Mouse (Mus musculus) intestine, postnatal 0 days (tissue): ENCODE measurements around the gene Tspan2. TPM values are rescaled to one million over a fixed set of nuclear protein-coding genes. Genes with fewer than 3 reads are reported as not detected.
A peak's percentile ranks its signal among the peaks of the same experiment; 100 is the strongest.

Experiments
- ATAC-seq: fragments of 200-750 bp; cut with Nextera tagmentation; 2 replicates; pipeline ENCODE4 v1.8.0; 2017; ENCODE audit warnings: mild to moderate bottlenecking, moderate TSS enrichment, moderate library complexity
- H3K27ac ChIP-seq: fragments of 300-500 bp; sonication (generic); 2 replicates; pipeline ENCODE4 v1.5.1; 2014; ENCODE audit warnings: mild to moderate bottlenecking, low read depth, low read length, moderate library complexity
- H3K27me3 ChIP-seq: fragments of 300-500 bp; sonication (generic); replicated peaks from 2 replicates; pipeline ENCODE4 v1.6.1; 2014; ENCODE audit warnings: low read length, mixed read lengths; ENCODE audit not compliant: control insufficient read depth, insufficient read depth
- H3K36me3 ChIP-seq: fragments of 300-500 bp; sonication (generic); 2 replicates; pipeline ENCODE4 v1.6.1; 2014; ENCODE audit warnings: mild to moderate bottlenecking, moderate library complexity; ENCODE audit not compliant: control insufficient read depth, insufficient read depth
- H3K4me1 ChIP-seq: fragments of 300-500 bp; sonication (generic); replicated peaks from 2 replicates; pipeline ENCODE4 v1.6.1; 2014; ENCODE audit warnings: antibody characterized with exemption, low read length, mixed read lengths; ENCODE audit not compliant: control insufficient read depth, insufficient read depth
- H3K4me2 ChIP-seq: fragments of 300-500 bp; sonication (generic); replicated peaks from 2 replicates; pipeline ENCODE4 v1.6.1; 2014; ENCODE audit warnings: low read depth, mild to moderate bottlenecking, moderate library complexity
- H3K4me3 ChIP-seq: fragments of 300-500 bp; sonication (generic); 2 replicates; pipeline ENCODE4 v1.5.1; 2014; ENCODE audit warnings: low read depth, low read length
- H3K9ac ChIP-seq: fragments of 300-500 bp; sonication (generic); 2 replicates; pipeline ENCODE4 v1.6.1; 2014; ENCODE audit warnings: mild to moderate bottlenecking, low read depth, low read length
- H3K9me3 ChIP-seq: fragments of 300-500 bp; sonication (generic); 2 replicates; pipeline ENCODE4 v1.6.1; 2016; ENCODE audit warnings: mixed run types; ENCODE audit not compliant: control insufficient read depth
- CTCF ChIP-seq: sonication (generic); IDR thresholded peaks from 2 replicates; pipeline ENCODE4 v1.5.1; 2016; ENCODE audit warnings: low read depth, mild to moderate bottlenecking, control low read depth, antibody characterized with exemption, moderate library complexity
- WGBS: fragments of 180-500 bp; shearing (Covaris S2); extraction: QIAGEN DNeasy Blood & Tissue Kit; methylation state at CpG from one replicate; pipeline ENCODE4 v1.1.7; 2014; 5-methylcytosine and 5-hydroxymethylcytosine counted together
- polyA plus RNA-seq: library from polyadenylated mRNA; unstranded; fragments of >200 nt; fragmentation: Nextera tagmentation; extraction: Ambion mirVana; gene quantifications from 2 replicates; pipeline ENCODE4 v1.2.1, GENCODE M21; 2015

Gene Tspan2
- polyA plus RNA-seq, 1 experiment from 2014 or later = 12.6 TPM

GRCm38 (mm10) chr3:102752457-102752856 lies 18.1 kb downstream of the Tspan2 start:
- no peak overlapping the region for H3K9ac ChIP-seq
- H3K9me3 ChIP-seq = no peaks in the 10 kb centered on the region
- WGBS = 59% methylated on average over 5 of the region's 5 CpGs
- peaks cover 4% of the 10 kb centered on the region; the same call in 1 of the 2 replicates for H3K4me1 ChIP-seq
- no peak overlapping the region for H3K4me3 ChIP-seq
- H3K27me3 ChIP-seq = no peaks in the 10 kb centered on the region
- H3K4me2 ChIP-seq = no peak overlapping the region
- TF ChIP-seq CTCF = 0 out of 2 replicates have a peak, but pooled peaks have one; percentile 12
- ATAC-seq = no peak
- H3K27ac ChIP-seq = no peak overlapping the region
- H3K36me3 ChIP-seq = 0 out of 2 replicates have a peak, but pooled peaks cover 13% of the 10 kb centered on the region

GRCm38 (mm10) chr3:102755801-102756200 lies 21.5 kb downstream of the Tspan2 start:
- peak; percentile 64 for ATAC-seq
- Histone ChIP-seq H3K27ac (no peak overlapping the region), H3K4me1 (peaks cover 4% of the 10 kb centered on the region; the same call in 1 of the 2 replicates), H3K9me3 (no peaks in the 10 kb centered on the region), H3K4me2 (no peak overlapping the region), H3K36me3 (peaks cover 13% of the 10 kb centered on the region; the same call in 1 of the 2 replicates), H3K27me3 (no peaks in the 10 kb centered on the region), H3K4me3 (no peak overlapping the region), H3K9ac (no peak overlapping the region)
- no peak for TF ChIP-seq CTCF
- WGBS = 5% methylated on average over 1 of the region's 1 CpGs

- no peak overlapping the region for H3K27ac ChIP-seq
- no peak overlapping the region for H3K9ac ChIP-seq
- H3K9me3 ChIP-seq = no peaks in the 10 kb centered on the region
- H3K4me2 ChIP-seq = no peak overlapping the region
- peaks cover 4% of the 10 kb centered on the region; the same call in 1 of the 2 replicates for H3K4me1 ChIP-seq
- 0 out of 2 replicates have a peak, but pooled peaks have one; percentile 13 for ATAC-seq
- WGBS = 70% methylated on average over 6 of the region's 6 CpGs
- TF ChIP-seq CTCF = no peak
- H3K27me3 ChIP-seq = no peaks in the 10 kb centered on the region
- peaks cover 13% of the 10 kb centered on the region; the same call in 1 of the 2 replicates for H3K36me3 ChIP-seq
- no peak overlapping the region for H3K4me3 ChIP-seq
Observed at GRCm38 (mm10) chr3:102757019-102757418, 22.7 kb downstream of the Tspan2 start.

- 71% methylated on average over 3 of the region's 3 CpGs for WGBS
- H3K36me3 ChIP-seq = peaks cover 9% of the 10 kb centered on the region; the same call in 1 of the 2 replicates
Observed at GRCm38 (mm10) chr3:102760236-102760635, 25.9 kb downstream of the Tspan2 start.

GRCm38 (mm10) chr3:102762388-102762787 lies 28.1 kb downstream of the Tspan2 start:
- no peak for ATAC-seq
- 52% methylated on average over 3 of the region's 3 CpGs for WGBS
- Histone ChIP-seq H3K36me3 (peaks cover 6% of the 10 kb centered on the region; the same call in 1 of the 2 replicates), H3K9ac (no peak overlapping the region), H3K4me2 (no peak overlapping the region), H3K9me3 (no peaks in the 10 kb centered on the region), H3K27ac (no peak overlapping the region), H3K27me3 (no peaks in the 10 kb centered on the region), H3K4me3 (no peak overlapping the region), H3K4me1 (no peaks in the 10 kb centered on the region)
- no peak for TF ChIP-seq CTCF

More at GRCm38 (mm10) chr3:102760236-102760635, 25.9 kb downstream of the Tspan2 start:
- no peaks in the 10 kb centered on the region for H3K27me3 ChIP-seq
- H3K4me1 ChIP-seq = peaks cover 4% of the 10 kb centered on the region; the same call in 1 of the 2 replicates
- no peak overlapping the region for H3K4me3 ChIP-seq
- H3K27ac ChIP-seq = no peak overlapping the region
- no peak for ATAC-seq
- no peak for TF ChIP-seq CTCF
- no peak overlapping the region for H3K9ac ChIP-seq
- no peaks in the 10 kb centered on the region for H3K9me3 ChIP-seq
- H3K4me2 ChIP-seq = no peak overlapping the region

- WGBS = 40% methylated on average over 10 of the region's 10 CpGs
- no peak overlapping the region for H3K9ac ChIP-seq
Observed at GRCm38 (mm10) chr3:102763713-102764400, 29.5 kb downstream of the Tspan2 start.

More at GRCm38 (mm10) chr3:102763713-102764400, 29.5 kb downstream of the Tspan2 start:
- no peaks in the 10 kb centered on the region for H3K4me1 ChIP-seq
- H3K9me3 ChIP-seq = no peaks in the 10 kb centered on the region
- no peaks in the 10 kb centered on the region for H3K27me3 ChIP-seq
- H3K4me2 ChIP-seq = no peak overlapping the region
- no peak overlapping the region for H3K4me3 ChIP-seq
- ATAC-seq = no peak
- TF ChIP-seq CTCF = no peak
- peaks cover 6% of the 10 kb centered on the region; the same call in 1 of the 2 replicates for H3K36me3 ChIP-seq
- H3K27ac ChIP-seq = no peak overlapping the region
